Mouse (Mus musculus): ENCODE measurements around the gene 1700067K01Rik.
"Not testable (repeated sequence)": the region's sequence is repeated elsewhere in the genome, so short reads cannot be mapped to it uniquely, and the experiment has no call there.

1700067K01Rik gene

DNA sequence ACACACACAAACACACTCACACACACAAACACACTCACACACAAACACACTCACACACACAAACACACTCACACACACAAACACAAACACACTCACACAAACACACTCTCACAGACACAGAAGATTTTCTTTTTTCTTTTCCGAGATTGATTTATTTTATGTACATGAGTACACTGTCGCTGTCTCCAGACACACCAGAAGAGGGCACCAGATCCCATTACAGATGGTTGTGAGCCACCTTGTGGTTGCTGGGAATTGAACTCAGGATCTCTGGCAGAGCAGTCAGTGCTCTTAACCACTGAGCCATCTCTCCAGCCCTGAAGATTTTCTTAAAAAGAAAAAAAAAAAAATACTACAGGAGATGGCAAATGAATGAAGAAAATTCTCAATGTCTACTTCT lies 18.1 kb upstream of the 1700067K01Rik start:
- not testable (repeated sequence) for DNase-seq (ENCODE audit: low spot score in 2 of 2)

DNA sequence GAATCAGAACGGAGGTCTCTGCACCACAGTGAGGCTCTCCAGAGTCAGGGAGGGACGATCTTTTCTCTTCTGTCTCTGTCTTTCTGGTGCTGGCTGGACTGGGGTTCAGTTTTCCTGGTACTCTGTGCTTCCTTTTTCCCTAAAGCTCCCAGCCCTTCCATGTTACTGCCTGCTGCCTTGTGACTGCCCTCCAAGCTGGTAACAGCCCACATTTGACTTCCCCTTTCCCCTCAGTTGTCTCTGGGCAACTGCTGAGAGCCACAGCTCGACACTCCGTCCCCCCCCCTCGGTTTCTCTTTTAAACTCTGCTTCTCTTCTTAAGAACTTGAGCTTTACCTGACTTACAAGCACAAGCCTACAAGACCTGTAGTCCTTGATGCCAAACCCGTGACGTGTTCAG lies 12.1 kb upstream of the 1700067K01Rik start:
- no peak for DNase-seq (ENCODE audit: low spot score in 2 of 2)

DNA sequence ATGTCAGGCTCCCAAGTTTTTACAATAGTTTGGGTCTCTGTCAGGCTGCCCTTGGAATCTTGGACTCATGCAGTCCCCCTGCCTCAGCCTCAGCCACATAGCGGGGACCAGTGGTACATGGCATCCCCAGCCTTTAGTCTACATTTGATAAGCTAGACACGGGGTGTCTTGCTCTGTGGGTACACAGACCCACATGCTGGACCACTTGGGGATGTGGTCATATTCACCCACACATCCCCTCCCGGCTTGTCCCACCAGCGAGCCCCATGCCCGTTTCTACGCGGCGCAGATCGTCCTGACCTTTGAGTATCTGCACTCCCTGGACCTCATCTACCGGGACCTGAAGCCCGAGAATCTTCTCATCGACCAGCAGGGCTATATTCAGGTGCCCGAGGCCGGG lies 11.1 kb upstream of the 1700067K01Rik start:
- DNase-seq (ENCODE audit: low spot score in 2 of 2) = no peak

DNA sequence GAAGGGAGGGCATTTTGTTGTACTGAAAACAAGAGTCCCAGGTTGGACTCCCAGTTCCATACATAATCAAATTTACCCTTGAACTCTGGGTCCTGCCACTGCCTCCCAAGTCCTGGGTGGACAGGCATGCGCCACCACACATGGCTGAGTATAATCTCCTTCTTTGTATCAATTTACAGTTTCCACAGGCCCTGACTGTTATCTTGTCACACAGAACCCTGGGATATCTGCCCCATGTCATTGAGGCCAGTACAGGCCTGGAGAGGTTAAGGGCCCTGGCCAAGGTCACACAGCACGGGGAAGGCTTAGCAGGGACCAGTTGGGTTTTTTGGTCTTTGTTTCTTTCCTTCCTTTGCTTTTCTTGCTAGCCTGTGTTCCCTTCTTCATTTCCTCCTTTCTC lies 8.8 kb upstream of the 1700067K01Rik start:
- no peak for DNase-seq (ENCODE audit: low spot score in 2 of 2)

DNA sequence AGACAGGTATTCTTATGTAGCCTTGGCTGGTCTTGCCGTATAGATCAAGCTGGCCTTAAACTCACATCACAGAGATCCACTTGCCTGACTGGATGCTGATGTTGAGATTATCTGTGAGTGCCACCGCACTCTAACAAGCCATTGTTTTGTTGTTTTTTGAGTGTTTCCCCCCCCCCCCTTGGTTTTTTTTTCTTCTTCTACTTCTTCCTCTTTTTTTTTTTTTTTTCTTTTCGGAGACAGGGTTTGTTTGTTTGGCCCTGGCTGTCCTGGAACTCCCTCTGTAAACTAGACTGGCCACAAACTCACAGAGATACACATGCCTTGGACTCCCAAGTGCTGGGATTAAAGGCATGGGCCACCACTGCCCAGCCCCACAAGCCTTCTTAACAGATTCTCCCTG lies 7.3 kb upstream of the 1700067K01Rik start:
- DNase-seq (ENCODE audit: low spot score in 2 of 2) = no peak

GRCm38 (mm10) chr8:83995973-83996372 lies 5.3 kb upstream of the 1700067K01Rik start:
- no peak for DNase-seq (ENCODE audit: low spot score in 2 of 2)

GRCm38 (mm10) chr8:83996567-83997505 lies 4.5 kb upstream of the 1700067K01Rik start:
- DNase-seq (ENCODE audit: low spot score in 2 of 2) = peak; percentile 81 to 87

- peak; percentile 65 to 74 for DNase-seq (ENCODE audit: low spot score in 2 of 2)
Observed at GRCm38 (mm10) chr8:83997511-83998141, 3.7 kb upstream of the 1700067K01Rik start, which contains the start of gene Samd1. Gene Samd1, plus strand, starts transcription at chr8:83997672.

- peak; percentile 78 to 81 for DNase-seq (ENCODE audit: low spot score in 2 of 2)
Observed at GRCm38 (mm10) chr8:83998231-83999056, 2.9 kb upstream of the 1700067K01Rik start.

GRCm38 (mm10) chr8:83999057-83999705 lies 2.1 kb upstream of the 1700067K01Rik start:
- peak in 1 of 2 experiments; percentile 19 for DNase-seq (ENCODE audit: low spot score in 2 of 2)

GRCm38 (mm10) chr8:83999825-84000224 lies 1.5 kb upstream of the 1700067K01Rik start:
- DNase-seq (ENCODE audit: low spot score in 2 of 2) = no peak

GRCm38 (mm10) chr8:84002957-84003611 lies 1.8 kb downstream of the 1700067K01Rik start:
- no peak for DNase-seq (ENCODE audit: low spot score in 2 of 2)

- no peak for DNase-seq (ENCODE audit: low spot score in 2 of 2)
Observed at GRCm38 (mm10) chr8:84003612-84004246, 2.4 kb downstream of the 1700067K01Rik start.

- DNase-seq (ENCODE audit: low spot score in 2 of 2) = peak; percentile 79 to 95
Observed at GRCm38 (mm10) chr8:84004533-84005201, 3.4 kb downstream of the 1700067K01Rik start.

DNA sequence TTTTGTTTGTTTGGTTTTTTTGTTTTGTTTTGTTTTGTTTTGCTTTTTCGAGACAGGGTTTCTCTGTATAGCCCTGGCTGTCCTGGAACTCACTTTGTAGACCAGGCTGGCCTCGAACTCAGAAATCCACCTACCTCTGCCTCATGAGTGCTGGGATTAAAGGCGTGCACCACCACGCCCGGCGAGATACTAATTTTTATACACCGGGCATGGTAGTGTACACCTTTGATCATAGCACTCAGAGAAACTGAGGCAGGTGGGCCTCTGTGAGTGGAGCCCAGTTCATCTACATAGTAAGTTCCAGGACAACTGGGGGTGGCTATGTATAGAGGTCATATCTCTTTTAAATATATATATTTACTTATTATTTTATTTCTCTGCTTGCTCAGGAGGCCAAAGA lies 4.2 kb downstream of the 1700067K01Rik start:
- DNase-seq (ENCODE audit: low spot score in 2 of 2) = not testable (repeated sequence)

DNA sequence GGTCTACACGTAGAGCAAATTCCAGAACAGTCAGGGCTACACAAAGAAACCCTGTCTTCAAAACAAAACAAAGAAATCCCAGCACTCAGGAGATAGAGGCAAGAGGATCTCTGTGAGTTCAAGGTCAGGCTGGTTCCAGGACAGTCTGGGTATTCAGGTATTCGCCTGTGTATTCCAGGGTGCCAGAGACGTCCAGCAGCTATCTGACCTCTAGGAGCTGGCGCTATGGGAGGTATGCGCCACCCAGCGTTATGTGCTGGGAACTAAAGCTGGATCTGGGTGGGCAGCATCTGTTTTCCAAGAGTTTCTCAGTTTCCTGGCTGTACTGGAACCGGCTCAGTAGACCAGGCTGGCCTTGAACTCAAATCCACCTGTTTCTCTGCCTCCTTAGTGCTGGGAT lies 7.1 kb downstream of the 1700067K01Rik start:
- DNase-seq (ENCODE audit: low spot score in 2 of 2) = no peak

DNA sequence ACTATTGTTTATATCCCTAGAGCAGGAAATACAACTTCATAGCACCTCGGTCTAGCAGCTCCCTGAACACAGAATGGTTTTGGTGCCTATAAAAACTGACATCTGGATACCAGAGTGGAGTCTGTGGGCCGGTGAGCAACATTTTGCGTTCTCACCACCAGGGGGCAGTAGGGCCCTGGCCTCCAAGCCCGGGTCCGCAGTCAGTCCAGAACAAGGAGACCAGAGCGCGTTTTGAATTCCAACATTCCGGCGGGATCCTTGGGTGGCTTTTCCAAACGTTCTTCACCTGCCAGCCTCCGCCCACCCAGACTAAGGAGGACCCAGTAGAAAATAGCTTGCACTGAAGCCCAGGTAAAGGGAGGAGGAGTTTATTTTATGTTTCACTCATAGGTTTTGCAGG lies 8.6 kb downstream of the 1700067K01Rik start:
- DNase-seq (ENCODE audit: low spot score in 2 of 2) = peak; percentile 77 to 87

DNA sequence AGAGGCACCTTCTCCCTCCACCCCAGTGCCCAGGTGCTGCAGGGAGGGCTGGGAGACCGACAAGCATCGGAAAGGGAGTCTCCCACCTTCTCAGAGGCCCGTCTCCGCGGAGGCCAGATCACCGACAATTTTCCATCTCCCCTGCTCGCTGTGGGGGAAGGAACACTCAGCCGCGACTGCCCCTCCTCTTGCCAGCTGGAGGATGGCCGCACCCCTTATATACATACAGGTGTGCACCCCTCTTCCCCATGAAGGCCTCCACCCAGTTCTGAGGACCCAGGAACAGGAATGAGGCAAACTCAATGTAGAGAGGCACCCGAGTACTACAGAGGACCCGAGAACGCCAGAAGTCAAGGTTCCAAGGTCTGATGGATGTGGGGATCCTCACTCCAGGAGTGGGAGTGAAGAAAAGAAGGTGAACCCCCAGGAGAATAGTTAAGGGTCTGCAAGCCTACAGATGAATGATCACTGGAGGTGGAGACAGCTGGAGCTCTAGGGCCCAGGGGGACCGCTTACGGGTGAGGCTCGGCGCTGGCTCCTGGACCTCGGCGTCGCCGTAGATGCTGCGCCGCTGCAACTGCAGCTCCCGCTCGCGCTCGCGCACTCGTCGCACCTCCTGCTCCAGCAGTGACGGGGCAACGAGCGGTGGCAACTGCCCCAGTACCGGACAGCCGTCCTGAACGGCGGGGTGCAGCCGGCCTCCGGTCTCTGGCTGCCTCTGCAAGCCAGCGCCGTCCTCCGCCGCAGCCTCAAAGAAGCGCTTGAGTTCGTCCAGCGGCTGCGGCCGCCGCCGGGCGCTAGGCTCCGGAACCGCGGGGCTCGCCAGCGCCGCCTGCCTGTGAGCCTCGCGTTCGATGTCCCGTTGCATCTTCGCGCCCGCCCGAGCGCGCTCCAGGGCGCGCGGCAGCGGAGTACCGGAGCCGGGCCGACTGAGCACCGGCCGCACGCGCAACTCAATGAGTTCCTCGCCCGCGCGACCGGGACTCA lies 9.6 kb downstream of the 1700067K01Rik start:
- peak; percentile 71 to 80 for DNase-seq (ENCODE audit: low spot score in 2 of 2)

Data from spleen, postnatal 10 days (tissue).